Mouse (Mus musculus) midbrain, postnatal 0 days (tissue): Measurements from ENCODE around the gene Nnat. TPM values are rescaled to one million over a fixed set of nuclear protein-coding genes. Genes with fewer than 3 reads are reported as not detected.
"Not testable (repeated sequence)": the region's sequence is repeated elsewhere in the genome, so short reads cannot be mapped to it uniquely, and the experiment has no call there.

ENCODE experiments used
- ATAC-seq: fragments of 200-750 bp; cut with Nextera tagmentation; 2 replicates; pipeline ENCODE4 v1.8.0; 2017; ENCODE audit warnings: moderate number of reproducible peaks, mild to moderate bottlenecking, moderate TSS enrichment, moderate library complexity; ENCODE audit not compliant: low FRiP score
- DNase-seq: peaks from one replicate; pipeline ENCODE4 v3.0.0-alpha.2; 2015; ENCODE audit warnings: low spot score
- H3K27ac ChIP-seq: fragments of 300-500 bp; sonication (generic); 2 replicates; pipeline ENCODE4 v1.5.1; 2014; ENCODE audit warnings: low read depth, mild to moderate bottlenecking, low read length, mixed read lengths
- H3K27me3 ChIP-seq: fragments of 300-500 bp; sonication (generic); 2 replicates; pipeline ENCODE4 v1.6.1; 2014; ENCODE audit warnings: low read length, control low read depth, mixed read lengths; ENCODE audit not compliant: insufficient read depth
- H3K36me3 ChIP-seq: fragments of 300-500 bp; sonication (generic); 2 replicates; pipeline ENCODE4 v1.6.1; 2014; ENCODE audit warnings: low read length, control low read depth, mixed read lengths; ENCODE audit not compliant: insufficient read depth
- H3K4me1 ChIP-seq: fragments of 300-500 bp; sonication (generic); 2 replicates; pipeline ENCODE4 v1.6.1; 2014; ENCODE audit warnings: mild to moderate bottlenecking, control low read depth, antibody characterized with exemption, low read length, mixed read lengths; ENCODE audit not compliant: insufficient read depth
- H3K4me2 ChIP-seq: fragments of 300-500 bp; sonication (generic); 2 replicates; pipeline ENCODE4 v1.6.1; 2014; ENCODE audit warnings: low read depth, mild to moderate bottlenecking, low read length, mixed read lengths; ENCODE audit not compliant: poor library complexity, severe bottlenecking
- H3K4me3 ChIP-seq: fragments of 300-500 bp; sonication (generic); 2 replicates; pipeline ENCODE4 v1.5.1; 2014; ENCODE audit warnings: low read depth, mild to moderate bottlenecking, low read length, moderate library complexity
- H3K9ac ChIP-seq: fragments of 300-500 bp; sonication (generic); replicated peaks from 2 replicates; pipeline ENCODE4 v1.6.1; 2014; ENCODE audit warnings: mild to moderate bottlenecking, low read length, moderate library complexity, mixed read lengths; ENCODE audit not compliant: poor library complexity, severe bottlenecking
- H3K9me3 ChIP-seq: fragments of 300-500 bp; sonication (generic); 2 replicates; pipeline ENCODE4 v1.6.1; 2016; ENCODE audit warnings: low read length, control low read depth
- CTCF ChIP-seq: IDR thresholded peaks from 2 replicates; pipeline ENCODE4 v1.5.1; 2016; ENCODE audit warnings: antibody characterized with exemption, mild to moderate bottlenecking
- WGBS: fragments of 180-500 bp; shearing (Covaris S2); extraction: QIAGEN DNeasy Blood & Tissue Kit; methylation state at CpG from one replicate; pipeline ENCODE4 v1.1.7; 2014; 5-methylcytosine and 5-hydroxymethylcytosine counted together
- polyA plus RNA-seq: library from polyadenylated mRNA; unstranded; fragments of >200 nt; fragmentation: Nextera tagmentation; extraction: Ambion mirVana; gene quantifications from 2 replicates; pipeline ENCODE4 v1.2.1, GENCODE M21; 2015
- total RNA-seq: library from RNA; depleted of rRNA; stranded (reverse); fragments of >200 nt; gene quantifications from 2 replicates; pipeline ENCODE4 v1.2.3, GENCODE M21; 2014

Gene Nnat
- total and polyA plus RNA-seq, 2 experiments from 2014 or later, result 7,900 to 8,374 TPM

GRCm38 (mm10) chr2:157567235-157567961, 7.5 kb downstream of the Nnat start:
- 87% methylated on average over 11 of the region's 11 CpGs for WGBS
- Histone ChIP-seq H3K27ac (peak overlapping the region; percentile 95; the same call in 1 of the 2 replicates), H3K9ac (no peak overlapping the region; the same call in 1 of the 2 replicates), H3K27me3 (no peaks in the 10 kb centered on the region), H3K9me3 (no peaks in the 10 kb centered on the region), H3K4me3 (peak overlapping the region; percentile 98; the same call in 1 of the 2 replicates), H3K4me2 (peak overlapping the region; percentile 65), H3K4me1 (peaks cover 12% of the 10 kb centered on the region; the same call in 1 of the 2 replicates), H3K36me3 (no peaks in the 10 kb centered on the region)
- no peak for TF ChIP-seq CTCF
- DNase-seq, result no peak
- no peak for ATAC-seq

DNA sequence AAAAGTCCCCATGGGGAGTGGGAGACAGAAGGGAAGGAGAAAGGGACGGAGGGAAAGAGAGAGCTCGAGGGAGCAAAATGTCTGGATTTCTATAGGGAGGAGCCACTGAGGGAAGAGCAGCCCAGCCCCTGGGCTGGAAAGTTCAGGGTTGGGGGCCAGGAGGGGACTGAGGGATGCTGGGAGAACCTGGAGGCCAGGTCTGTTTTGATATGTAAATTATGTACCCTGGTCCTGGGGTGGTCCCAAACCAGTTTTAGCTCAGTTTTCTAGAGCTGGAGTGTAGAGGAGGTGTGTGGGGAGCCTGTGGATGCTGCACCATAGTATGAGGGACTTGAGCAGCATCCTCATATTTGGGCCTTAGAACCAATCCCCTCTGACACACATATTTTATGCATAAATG, 9.0 kb downstream of the Nnat start:
- no peaks in the 10 kb centered on the region for H3K27me3 ChIP-seq
- H3K9ac ChIP-seq, result no peak overlapping the region
- no peaks in the 10 kb centered on the region for H3K9me3 ChIP-seq
- no peak overlapping the region for H3K27ac ChIP-seq
- peaks cover 7% of the 10 kb centered on the region; the same call in 1 of the 2 replicates for H3K4me1 ChIP-seq
- H3K36me3 ChIP-seq, result no peaks in the 10 kb centered on the region
- TF ChIP-seq CTCF, result no peak
- no peak overlapping the region for H3K4me3 ChIP-seq
- ATAC-seq (no peak), DNase-seq (no peak)
- WGBS, result 42% methylated on average over 2 of the region's 2 CpGs
- H3K4me2 ChIP-seq, result no peak overlapping the region

- WGBS, result 81% methylated on average over 9 of the region's 9 CpGs
- no peaks in the 10 kb centered on the region for H3K36me3 ChIP-seq
- no peak overlapping the region for H3K4me2 ChIP-seq
- no peak for TF ChIP-seq CTCF
- no peak overlapping the region for H3K27ac ChIP-seq
- H3K4me3 ChIP-seq, result no peak overlapping the region
- H3K4me1 ChIP-seq, result 0 out of 2 replicates have a peak, but pooled peaks cover 3% of the 10 kb centered on the region
- no peak for ATAC-seq
- DNase-seq, result no peak
- no peaks in the 10 kb centered on the region for H3K9me3 ChIP-seq
- no peak overlapping the region for H3K9ac ChIP-seq
- H3K27me3 ChIP-seq, result no peaks in the 10 kb centered on the region
Measured at GRCm38 (mm10) chr2:157569796-157570485, 10.1 kb downstream of the Nnat start.

DNA sequence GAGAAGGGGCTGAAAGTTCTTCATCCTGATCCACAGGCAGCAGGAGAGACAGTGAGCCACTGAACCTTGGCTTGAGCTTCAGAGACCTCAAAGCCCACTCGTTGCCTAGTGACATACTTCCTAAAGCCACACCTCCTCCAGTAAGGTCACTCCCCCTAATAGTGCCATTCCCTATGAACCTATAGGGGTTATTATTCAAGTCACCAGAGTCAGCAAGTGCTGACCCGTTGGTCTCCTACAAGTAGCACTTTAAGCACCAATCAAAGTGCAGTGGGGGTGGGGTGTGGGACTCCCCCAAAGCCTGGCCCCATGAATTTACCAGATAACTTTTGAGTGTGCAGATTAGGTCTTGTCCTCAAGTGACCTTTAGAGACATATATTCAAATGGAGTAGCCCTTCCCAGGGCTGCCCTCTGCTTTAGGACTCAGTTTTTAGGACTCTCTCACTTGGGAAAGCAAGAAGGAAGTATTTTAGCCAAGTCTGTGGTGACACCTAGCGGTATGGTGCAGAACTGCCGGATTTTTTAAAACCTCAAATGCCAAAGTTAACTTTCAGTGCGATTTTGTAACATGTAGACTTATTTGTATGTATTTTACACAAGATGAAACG, 11.4 kb downstream of the Nnat start, which contains the start of gene Blcap:
Blcap (minus strand) TSS at position 51 of the 609 bp plus-strand sequence.
- no peak for ATAC-seq
- H3K36me3 ChIP-seq, result no peaks in the 10 kb centered on the region

DNA sequence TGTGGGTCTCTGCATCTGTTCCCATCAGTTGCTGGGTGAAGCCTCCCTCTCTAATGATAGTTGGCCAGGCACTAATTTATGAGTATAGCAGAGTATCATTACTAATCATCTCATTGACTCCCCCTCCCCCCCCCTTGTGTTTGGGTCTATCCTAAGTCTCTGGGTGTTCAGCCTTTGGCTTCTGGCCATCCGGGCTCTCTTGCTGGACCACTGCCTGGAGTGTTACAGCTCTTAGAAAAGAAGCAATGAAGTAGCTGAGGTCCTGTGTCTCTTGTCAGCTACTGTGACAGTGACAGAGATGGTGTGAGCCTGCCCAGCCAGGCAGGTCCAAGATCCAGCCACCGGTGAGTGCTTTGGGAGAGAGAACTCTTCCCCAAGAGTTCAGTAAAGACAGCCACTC, 12.9 kb downstream of the Nnat start:
- Histone ChIP-seq H3K9ac (no peak overlapping the region), H3K4me3 (no peak overlapping the region), H3K4me1 (no peaks in the 10 kb centered on the region), H3K36me3 (no peaks in the 10 kb centered on the region), H3K9me3 (no peaks in the 10 kb centered on the region), H3K4me2 (no peak overlapping the region), H3K27me3 (no peaks in the 10 kb centered on the region), H3K27ac (no peak overlapping the region)
- DNase-seq (no peak), ATAC-seq (no peak)
- 72% methylated on average over 2 of the region's 2 CpGs for WGBS
- TF ChIP-seq CTCF, result no peak

More for the DNA sequence above, 11.4 kb downstream of the Nnat start, which contains the start of gene Blcap:
- peak; percentile 75 for DNase-seq
- Histone ChIP-seq H3K4me3 (no peak within 1 kb of the TSS), H3K9ac (no peak within 1 kb of the TSS), H3K27me3 (no peaks in the 10 kb centered on the region), H3K27ac (no peak within 1 kb of the TSS), H3K4me1 (0 out of 2 replicates have a peak, but pooled peaks cover 3% of the 10 kb centered on the region), H3K4me2 (no peak within 1 kb of the TSS), H3K9me3 (no peaks in the 10 kb centered on the region)
- peak; percentile 95 for TF ChIP-seq CTCF
- 7% methylated on average over 6 of the region's 6 CpGs for WGBS

DNA sequence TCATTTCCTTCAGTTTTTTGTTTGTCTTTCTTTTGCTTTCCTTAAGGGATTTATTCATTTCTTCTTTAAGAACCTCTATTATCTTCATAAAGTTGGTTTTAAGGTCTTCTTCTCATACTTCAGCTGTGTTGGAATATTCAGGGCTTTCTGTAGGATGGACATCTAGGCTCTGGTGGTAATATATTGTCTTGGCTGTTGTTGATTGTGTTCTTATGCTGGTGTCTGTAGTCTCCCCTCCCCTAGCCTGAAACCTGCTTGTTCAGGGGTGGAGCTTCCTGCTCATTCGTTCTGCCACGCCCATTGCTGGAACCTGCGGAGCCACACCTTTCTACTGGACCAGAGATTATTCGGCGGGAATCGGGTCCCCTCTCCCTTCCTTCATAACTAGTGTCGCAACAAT, 25.5 kb downstream of the Nnat start:
- H3K27ac ChIP-seq, H3K4me3 ChIP-seq, H3K27me3 ChIP-seq, H3K36me3 ChIP-seq, H3K4me1 ChIP-seq, H3K9me3 ChIP-seq, H3K4me2 ChIP-seq, ATAC-seq, H3K9ac ChIP-seq, DNase-seq: not testable (repeated sequence)
- 18% methylated on average over 7 of the region's 7 CpGs for WGBS
